Mouse (Mus musculus): Measurements from ENCODE around the gene Papola. TPM values are rescaled to one million over a fixed set of nuclear protein-coding genes. Genes with fewer than 3 reads are reported as not detected.

The Papola gene
- total RNA-seq, 2 experiments from 2014 or later: 141 to 159 TPM

Small RNA genes within 50 kb of the gene (microRNA-seq; reads per million reads assigned to microRNA genes)
- 0 reads per million in 2 experiments for gene Gm22120

Other genes with a start within 250 kb of the Papola start
- gene Bdkrb2, start 221.5 kb upstream of the Papola start, total RNA-seq (2021): under 1 TPM; 0.21 to 0.41 TPM
- not detected for gene Bdkrb1, start 181.6 kb upstream of the Papola start, total RNA-seq (2021)
- gene Gskip, start 99.9 kb upstream of the Papola start, total RNA-seq (2021): 10 to 100 TPM; 23.6 to 25.7 TPM
- 10 to 100 TPM; 45.0 to 46.2 TPM for gene Atg2b, start 99.5 kb upstream of the Papola start, total RNA-seq (2021)
- gene Ak7, start 78.7 kb upstream of the Papola start, total RNA-seq (2021): under 1 TPM; 0.23 to 0.60 TPM
- 10 to 100 TPM; 12.6 to 17.7 TPM for gene Vrk1, start 225.5 kb downstream of the Papola start, total RNA-seq (2021)

All from left cerebral cortex, postnatal 25 days (tissue).